Mouse (Mus musculus) erythroblast, embryonic 14.5 days (primary cell): ENCODE measurements around the gene Cbfa2t3.

Experiments
- GATA1 ChIP-seq: IDR thresholded peaks from 2 replicates; pipeline ENCODE4 v1.6.1; 2012; ENCODE audit warnings: low read length, inconsistent platforms, mixed read lengths
- TAL1 ChIP-seq: IDR thresholded peaks from 3 replicates; pipeline ENCODE4 v1.6.1; 2012; ENCODE audit warnings: low read length, inconsistent platforms, mixed read lengths

- TF ChIP-seq GATA1 (no peak), TAL1 (no peak)
These were observed 121.8 kb downstream of the Cbfa2t3 start for GRCm38 (mm10) chr8:122577116-122577515.
